Comparison of ENCODE assay signal across 16 mouse cellular contexts in the genomic region with DNA sequence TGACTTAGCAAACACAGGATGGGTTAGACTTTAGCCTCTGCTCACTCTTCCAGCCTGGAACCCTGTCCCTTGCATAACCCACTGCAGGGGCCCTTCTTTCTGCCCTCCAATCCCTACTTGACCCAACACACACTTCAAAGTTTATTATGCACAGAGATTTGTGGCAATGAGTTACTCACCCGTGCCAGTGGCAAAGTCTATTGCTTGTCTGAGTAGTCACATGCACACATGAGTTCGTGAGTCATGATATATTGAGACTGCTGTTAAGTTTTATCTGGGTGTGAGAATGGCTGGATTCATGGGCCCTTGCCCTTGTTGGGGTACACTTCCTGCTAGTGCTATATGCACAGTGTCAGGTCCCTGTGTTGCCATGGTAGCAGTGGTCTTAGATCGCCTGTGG.
DNase-seq lines count a peak whose midpoint lies in the region; ATAC-seq and TF ChIP-seq lines count a peak whose summit lies in the region.
"Had no signal": no experiment of that assay in that cellular context is flagged by ENCODE, and none has a peak within 500 bp of the region (broad histone marks: within the 10 kb centered on the region; RNA-seq: fewer than 3 reads in every experiment).

No protein-coding gene starts in this region.

- H3K9me3 ChIP-seq in liver, embryonic 16.5 days (replicated peaks; ENCODE audit: control insufficient read depth, low read length) = no peaks in the 10 kb centered on the region
- 0 out of 2 replicates have a peak, but pooled peaks cover 2% of the 10 kb centered on the region for H3K9me3 ChIP-seq in liver, embryonic 11.5 days (ENCODE audit: control insufficient read depth, low read length)
- H3K9me3 ChIP-seq in intestine, embryonic 16.5 days (ENCODE audit: control insufficient read depth, low read length) = no peaks in the 10 kb centered on the region
- H3K9me3 ChIP-seq in kidney, postnatal 0 days (replicated peaks; ENCODE audit: low read length) = no peaks in the 10 kb centered on the region
- H3K9me3 ChIP-seq in stomach, embryonic 16.5 days (replicated peaks; ENCODE audit: control insufficient read depth, low read length) = no peaks in the 10 kb centered on the region
- no peaks in the 10 kb centered on the region; the same call in 1 of the 2 replicates for H3K9me3 ChIP-seq in midbrain, embryonic 16.5 days (replicated peaks; ENCODE audit: control insufficient read depth, low read length, poor library complexity, severe bottlenecking)

- peaks cover 3% of the 10 kb centered on the region; the same call in 1 of the 2 replicates for H3K36me3 ChIP-seq in liver, embryonic 16.5 days (ENCODE audit: control insufficient read depth, insufficient read depth)
- H3K36me3 ChIP-seq in liver, embryonic 11.5 days (ENCODE audit: control insufficient read depth, insufficient read depth, low read length) = peaks cover 9% of the 10 kb centered on the region; the same call in 1 of the 2 replicates
- peaks cover 4% of the 10 kb centered on the region; the same call in 1 of the 2 replicates for H3K36me3 ChIP-seq in intestine, embryonic 16.5 days (ENCODE audit: control insufficient read depth, insufficient read depth, low read length)
- peaks cover 10% of the 10 kb centered on the region; the same call in 1 of the 2 replicates for H3K36me3 ChIP-seq in kidney, postnatal 0 days (ENCODE audit: insufficient read depth, low read length)
- H3K36me3 ChIP-seq in stomach, embryonic 16.5 days (ENCODE audit: control insufficient read depth, insufficient read depth, low read length) = 0 out of 2 replicates have a peak, but pooled peaks cover 2% of the 10 kb centered on the region
- H3K36me3 ChIP-seq in midbrain, embryonic 16.5 days (ENCODE audit: control insufficient read depth, insufficient read depth, low read length) = no peaks in the 10 kb centered on the region

- no peaks in the 10 kb centered on the region for H3K27me3 ChIP-seq in liver, embryonic 16.5 days (ENCODE audit: control insufficient read depth, insufficient read depth, low read depth, low read length)
- no peaks in the 10 kb centered on the region for H3K27me3 ChIP-seq in liver, embryonic 11.5 days (replicated peaks; ENCODE audit: control insufficient read depth, insufficient read depth, low read length)
- no peaks in the 10 kb centered on the region for H3K27me3 ChIP-seq in intestine, embryonic 16.5 days (replicated peaks; ENCODE audit: control insufficient read depth, insufficient read depth, low read length)
- H3K27me3 ChIP-seq in kidney, postnatal 0 days (ENCODE audit: insufficient read depth, low read length) = no peaks in the 10 kb centered on the region
- H3K27me3 ChIP-seq in stomach, embryonic 16.5 days (ENCODE audit: control insufficient read depth, insufficient read depth, low read length) = no peaks in the 10 kb centered on the region
- H3K27me3 ChIP-seq in midbrain, embryonic 16.5 days (ENCODE audit: control insufficient read depth, insufficient read depth, low read depth, low read length) = no peaks in the 10 kb centered on the region
- H3K27me3 ChIP-seq: lung, embryonic 15.5 days had no signal

- H3K4me1 ChIP-seq in liver, embryonic 16.5 days (ENCODE audit: control insufficient read depth, low read depth, low read length) = no peaks in the 10 kb centered on the region
- peaks cover 6% of the 10 kb centered on the region; the same call in 1 of the 2 replicates for H3K4me1 ChIP-seq in liver, embryonic 11.5 days (replicated peaks; ENCODE audit: control insufficient read depth, insufficient read depth, low read length)
- H3K4me1 ChIP-seq in intestine, embryonic 16.5 days (ENCODE audit: control insufficient read depth, insufficient read depth, low read length) = peaks cover 2% of the 10 kb centered on the region; the same call in 1 of the 2 replicates
- peaks cover 15% of the 10 kb centered on the region; the same call in 1 of the 2 replicates for H3K4me1 ChIP-seq in kidney, postnatal 0 days (replicated peaks; ENCODE audit: insufficient read depth, low read length)
- H3K4me1 ChIP-seq in stomach, embryonic 16.5 days (ENCODE audit: control insufficient read depth, insufficient read depth, low read length) = no peaks in the 10 kb centered on the region; the same call in 1 of the 2 replicates
- H3K4me1 ChIP-seq in midbrain, embryonic 16.5 days (ENCODE audit: control insufficient read depth, insufficient read depth, low read length) = peaks cover 5% of the 10 kb centered on the region; the same call in 1 of the 2 replicates

- TF ChIP-seq CTCF in kidney, postnatal 0 days (IDR thresholded peaks at IDR 0.05; ENCODE audit: low read depth) = no peak

- peak; percentile 5; the same call in 1 of the 2 replicates for ATAC-seq in liver, embryonic 16.5 days (ENCODE audit: low read depth)
- ATAC-seq in liver, embryonic 11.5 days (replicated peaks; ENCODE audit: low FRiP score) = no peak
- peak; percentile 98 for ATAC-seq in intestine, embryonic 16.5 days
- ATAC-seq in kidney, postnatal 0 days (replicated peaks; ENCODE audit: low FRiP score, low read depth) = peak; percentile 91
- peak; percentile 54; the same call in 1 of the 2 replicates for ATAC-seq in stomach, embryonic 16.5 days (ENCODE audit: insufficient read depth, low FRiP score)
- ATAC-seq in midbrain, embryonic 16.5 days = no peak
- ATAC-seq in activated CD4-positive, CD25-positive, alpha-beta regulatory T cell, adult 4 months = no peak
- ATAC-seq: forebrain, embryonic 14.5 days; hindbrain, embryonic 16.5 days had no signal

- no peak overlapping the region for H3K4me2 ChIP-seq in liver, embryonic 16.5 days (ENCODE audit: low read depth, low read length)
- H3K4me2 ChIP-seq in liver, embryonic 11.5 days = no peak overlapping the region
- H3K4me2 ChIP-seq in intestine, embryonic 16.5 days (ENCODE audit: low read depth, low read length) = no peak overlapping the region
- H3K4me2 ChIP-seq in kidney, postnatal 0 days (ENCODE audit: low read length) = no peak overlapping the region
- H3K4me2 ChIP-seq in stomach, embryonic 16.5 days (ENCODE audit: low read depth, low read length) = no peak overlapping the region
- no peak overlapping the region for H3K4me2 ChIP-seq in midbrain, embryonic 16.5 days (ENCODE audit: low read length)
- H3K4me2 ChIP-seq: lung, embryonic 15.5 days; midbrain, embryonic 11.5 days had no signal

- H3K4me3 ChIP-seq in liver, embryonic 16.5 days (ENCODE audit: low read depth, low read length) = no peak overlapping the region
- H3K4me3 ChIP-seq in liver, embryonic 11.5 days (ENCODE audit: low read depth, low read length) = no peak overlapping the region
- H3K4me3 ChIP-seq in intestine, embryonic 16.5 days (ENCODE audit: low read length) = no peak overlapping the region
- no peak overlapping the region for H3K4me3 ChIP-seq in kidney, postnatal 0 days (replicated peaks; ENCODE audit: low read depth, low read length)
- H3K4me3 ChIP-seq in stomach, embryonic 16.5 days (replicated peaks; ENCODE audit: low read length) = no peak overlapping the region
- H3K4me3 ChIP-seq in midbrain, embryonic 16.5 days (ENCODE audit: low read depth, low read length) = no peak overlapping the region
- H3K4me3 ChIP-seq: gastrocnemius, adult 2 months; lung, embryonic 15.5 days had no signal

- H3K27ac ChIP-seq in liver, embryonic 16.5 days (ENCODE audit: low read length) = no peak overlapping the region
- no peak overlapping the region for H3K27ac ChIP-seq in liver, embryonic 11.5 days (ENCODE audit: low read depth, low read length)
- H3K27ac ChIP-seq in intestine, embryonic 16.5 days (ENCODE audit: low read length) = peak overlapping the region; percentile 68
- peak overlapping the region; percentile 70 for H3K27ac ChIP-seq in kidney, postnatal 0 days
- peak overlapping the region; percentile 7; the same call in 1 of the 2 replicates for H3K27ac ChIP-seq in stomach, embryonic 16.5 days (ENCODE audit: low read length)
- no peak overlapping the region for H3K27ac ChIP-seq in midbrain, embryonic 16.5 days (ENCODE audit: low read length)
- H3K27ac ChIP-seq: gastrocnemius, adult 2 months; lung, embryonic 15.5 days had no signal

- DNase-seq in liver, embryonic 11.5 days (ENCODE audit: low spot score) = no peak
- peak; percentile 52 for DNase-seq in kidney, postnatal 0 days (ENCODE audit: low spot score)
- DNase-seq in right cerebral cortex, postnatal 4 days = no peak
- DNase-seq: cerebellum, adult 2 months; gastrocnemius, adult 2 months; heart, postnatal 14 days; thymus, postnatal 36 days had no signal

- no peak overlapping the region for H3K9ac ChIP-seq in liver, embryonic 16.5 days (ENCODE audit: low read depth, low read length)
- no peak overlapping the region for H3K9ac ChIP-seq in liver, embryonic 11.5 days (ENCODE audit: low read depth, low read length)
- no peak overlapping the region for H3K9ac ChIP-seq in intestine, embryonic 16.5 days (ENCODE audit: low read depth, low read length)
- no peak overlapping the region for H3K9ac ChIP-seq in kidney, postnatal 0 days (ENCODE audit: low read depth, low read length)
- no peak overlapping the region for H3K9ac ChIP-seq in stomach, embryonic 16.5 days (ENCODE audit: low read length)
- no peak overlapping the region for H3K9ac ChIP-seq in midbrain, embryonic 16.5 days (ENCODE audit: low read depth, low read length)
- H3K9ac ChIP-seq: lung, embryonic 15.5 days had no signal

- 60% methylated on average over 3 of the region's 3 CpGs for WGBS in liver, embryonic 16.5 days (ENCODE audit: insufficient replicate concordance)
- 86% methylated on average over 3 of the region's 3 CpGs for WGBS in liver, embryonic 11.5 days
- 55% methylated on average over 3 of the region's 3 CpGs for WGBS in intestine, embryonic 16.5 days
- WGBS in kidney, postnatal 0 days = 48% methylated on average over 3 of the region's 3 CpGs
- WGBS in stomach, embryonic 16.5 days = 76% methylated on average over 3 of the region's 3 CpGs
- 91% methylated on average over 3 of the region's 3 CpGs for whole genome bisulfite sequencing in midbrain, embryonic 16.5 days

Comparison
In these comparisons a context has a peak if more than half of its experiments do, and no peak if none do; other contexts are left out.
1. ATAC-seq: peak in liver, embryonic 16.5 days (single experiment), intestine, embryonic 16.5 days (single experiment), kidney, postnatal 0 days (single experiment) and stomach, embryonic 16.5 days (single experiment); none in liver, embryonic 11.5 days (single experiment), midbrain, embryonic 16.5 days (single experiment) and activated CD4-positive, CD25-positive, alpha-beta regulatory T cell, adult 4 months (single experiment).
2. H3K27ac ChIP-seq: peak in intestine, embryonic 16.5 days (single experiment), kidney, postnatal 0 days (single experiment) and stomach, embryonic 16.5 days (single experiment); none in liver, embryonic 16.5 days (single experiment), liver, embryonic 11.5 days (single experiment) and midbrain, embryonic 16.5 days (single experiment).